Mouse (Mus musculus): Measurements from ENCODE around the gene Il27ra. TPM values are rescaled to one million over a fixed set of nuclear protein-coding genes. Genes with fewer than 3 reads are reported as not detected.

The Il27ra gene
- polyA plus RNA-seq, 1 experiment from 2014 or later = 0.18 TPM

DNA sequence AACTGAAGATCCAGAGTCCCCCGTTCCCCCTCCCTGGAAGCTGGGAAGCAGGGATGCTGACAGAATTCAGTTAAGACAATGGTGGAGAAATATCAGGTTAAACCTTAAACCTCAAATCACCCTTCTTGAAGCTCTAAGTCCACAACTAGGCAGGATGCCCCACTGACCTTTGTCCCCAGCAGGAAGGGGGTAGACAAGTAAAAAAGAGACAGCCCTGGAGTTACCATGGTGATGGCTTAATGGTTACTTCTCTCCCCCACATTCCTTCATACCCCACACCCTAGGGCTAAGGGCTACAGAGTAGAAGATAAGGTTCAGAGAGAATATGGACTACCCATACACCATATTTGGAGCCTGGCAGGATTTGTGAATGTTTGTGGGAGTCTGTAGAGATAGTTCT is 18.8 kb downstream of the Il27ra start:
- ChIA-PET POLR2A (interaction anchor here (0.5 to 0.8 kb wide), 3 partner anchors 16 to 58 kb away, joined by 3 read pairs; no protein-coding TSS in a partner anchor), CTCF (interaction anchor here (1.0 to 1.7 kb wide), 3 partner anchors 13 to 22 kb away, joined by 3 to 6 read pairs (median 6); partner anchors contain the start of gene 2210011C24Rik)
- DNase-seq (ENCODE audit: low read depth, low spot score) (no peak), ATAC-seq (no peak)
- in situ Hi-C loops (cut with MboI; ENCODE audit: low pct_unique_long_range_greater_than_20kb) = loop anchor here (25.0 kb wide), 1 partner anchor 639 kb away; the partner anchor contains the start of gene Ier2
- H3K27me3 ChIP-seq = no peaks in the 10 kb centered on the region
- no peak for TF ChIP-seq CTCF (IDR thresholded peaks at IDR 0.05)

DNA sequence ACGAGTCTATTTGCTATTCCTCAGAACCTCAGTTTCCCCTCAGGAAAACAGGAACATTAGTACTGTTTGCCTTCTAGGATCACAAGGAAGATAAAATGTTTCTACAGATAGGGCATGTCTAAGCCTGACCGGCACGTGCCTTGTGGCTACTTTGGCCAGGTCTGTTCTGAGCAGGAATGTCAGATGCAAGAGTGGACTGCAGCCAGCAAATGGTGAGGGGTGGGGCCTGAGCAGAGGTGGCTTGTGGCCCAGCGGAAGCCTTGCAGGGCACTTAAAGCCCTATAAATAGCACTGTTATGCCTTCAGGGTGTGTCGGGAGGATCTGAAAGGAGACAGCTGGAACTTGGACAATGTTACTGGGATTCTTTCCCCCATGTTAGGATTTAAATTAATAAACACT is 19.3 kb downstream of the Il27ra start:
- in situ Hi-C loops (cut with MboI; ENCODE audit: low pct_unique_long_range_greater_than_20kb) = loop anchor here (25.0 kb wide), 1 partner anchor 639 kb away; the partner anchor contains the start of gene Ier2
- peak; percentile 31 for ATAC-seq
- no peak for TF ChIP-seq CTCF (IDR thresholded peaks at IDR 0.05)
- POLR2A ChIA-PET = interaction anchor here (0.5 to 0.8 kb wide), 3 partner anchors 14 to 59 kb away, joined by 3 read pairs; no protein-coding TSS in a partner anchor
- DNase-seq (ENCODE audit: low read depth, low spot score) = no peak
- CTCF ChIA-PET = interaction anchor here (1.1 kb wide), 1 partner anchor 15 kb away, joined by 6 read pairs; no protein-coding TSS in a partner anchor
- H3K27me3 ChIP-seq = no peaks in the 10 kb centered on the region

DNA sequence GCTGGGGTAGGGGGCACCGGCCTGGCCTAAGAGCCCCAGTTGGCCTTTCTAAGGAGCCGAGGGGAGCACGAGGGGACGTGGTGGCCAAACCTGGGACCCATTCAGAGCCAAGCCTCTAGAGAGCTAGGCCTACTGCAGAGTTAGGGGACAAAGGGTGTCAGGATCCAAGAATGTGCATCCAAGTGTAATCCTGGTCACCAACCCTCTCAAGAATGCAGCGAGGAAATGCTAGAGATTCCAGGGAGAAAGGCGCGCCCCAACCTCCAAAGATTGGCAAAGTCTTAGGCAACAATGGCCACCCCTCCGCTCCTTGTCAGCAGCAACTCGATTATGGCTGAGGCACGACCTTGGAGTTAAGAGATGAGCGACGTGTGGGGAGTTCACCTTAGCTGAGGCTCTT is 20.8 kb downstream of the Il27ra start:
- DNase-seq (ENCODE audit: low read depth, low spot score) (no peak), ATAC-seq (peak; percentile 69)
- no peak for TF ChIP-seq CTCF (IDR thresholded peaks at IDR 0.05)
- POLR2A ChIA-PET = interaction anchor here (1.2 to 1.6 kb wide), 2 partner anchors 10 to 17 kb away, joined by 3 to 8 read pairs; partner anchors contain the start of gene 2210011C24Rik
- CTCF ChIA-PET = no interaction called here
- H3K27me3 ChIP-seq = no peaks in the 10 kb centered on the region
- in situ Hi-C loops (cut with MboI; ENCODE audit: low pct_unique_long_range_greater_than_20kb) = loop anchor here (25.0 kb wide), 1 partner anchor 641 kb away; the partner anchor contains the start of gene Ier2

DNA sequence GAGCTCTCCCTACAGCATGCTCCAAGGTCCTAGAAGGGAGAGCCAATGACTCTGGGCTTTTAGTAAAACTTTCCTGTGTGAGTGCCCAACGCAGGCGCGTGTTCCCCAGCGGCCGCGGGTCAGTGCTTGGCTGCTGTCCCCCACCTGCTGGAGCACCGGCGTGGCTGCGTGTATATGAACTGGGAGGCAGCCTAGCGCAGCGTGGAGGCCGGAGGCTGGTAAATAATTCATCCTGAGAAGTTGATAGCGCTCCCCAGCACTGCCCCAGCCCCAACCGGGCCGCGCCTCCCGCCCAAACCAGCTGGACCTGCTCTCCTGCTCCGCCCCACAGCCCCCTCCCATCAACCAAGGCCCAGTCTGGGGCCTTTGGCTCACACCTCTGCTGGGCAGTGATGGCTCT is 21.3 kb downstream of the Il27ra start, which contains the start of gene Palm3:
Gene Palm3, plus strand, starts transcription at position 376 of the 400 bp plus-strand sequence.
- DNase-seq (ENCODE audit: low read depth, low spot score) = no peak
- in situ Hi-C loops (cut with MboI; ENCODE audit: low pct_unique_long_range_greater_than_20kb) = loop anchor here (25.0 kb wide), 1 partner anchor 641 kb away; the partner anchor contains the start of gene Ier2
- peak; percentile 68 for ATAC-seq
- CTCF ChIA-PET = interaction anchor here (0.7 kb wide), 1 partner anchor 11 kb away, joined by 3 read pairs; no protein-coding TSS in a partner anchor
- POLR2A ChIA-PET = interaction anchor here (1.2 to 1.6 kb wide), 2 partner anchors 10 to 17 kb away, joined by 3 to 8 read pairs; partner anchors contain the start of gene 2210011C24Rik
- no peaks in the 10 kb centered on the region for H3K27me3 ChIP-seq
- TF ChIP-seq CTCF (IDR thresholded peaks at IDR 0.05) = no peak

GRCm38 (mm10) chr8:84019738-84020137 is 22.7 kb downstream of the Il27ra start:
- no peak for TF ChIP-seq CTCF (IDR thresholded peaks at IDR 0.05)
- no peak for DNase-seq (ENCODE audit: low read depth, low spot score)
- ATAC-seq = no peak
- ChIA-PET POLR2A (interaction anchor here (0.7 kb wide), 1 partner anchor 203 kb away, joined by 4 read pairs; no protein-coding TSS in a partner anchor), CTCF (interaction anchor here (1.1 kb wide), 1 partner anchor 9 kb away, joined by 4 read pairs; no protein-coding TSS in a partner anchor)
- in situ Hi-C loops (cut with MboI; ENCODE audit: low pct_unique_long_range_greater_than_20kb) = loop anchor here (25.0 kb wide), 1 partner anchor 643 kb away; the partner anchor contains the start of gene Ier2
- H3K27me3 ChIP-seq = no peaks in the 10 kb centered on the region

- in situ Hi-C loops (cut with MboI; ENCODE audit: low pct_unique_long_range_greater_than_20kb) = loop anchor here (25.0 kb wide), 1 partner anchor 646 kb away; the partner anchor contains the start of gene Ier2
- ChIA-PET POLR2A (no interaction called here), CTCF (no interaction called here)
- H3K27me3 ChIP-seq = no peaks in the 10 kb centered on the region
- no peak for DNase-seq (ENCODE audit: low read depth, low spot score)
- ATAC-seq = no peak
- TF ChIP-seq CTCF (IDR thresholded peaks at IDR 0.05) = no peak
Observed at GRCm38 (mm10) chr8:84015833-84016232, 26.6 kb downstream of the Il27ra start.

DNA sequence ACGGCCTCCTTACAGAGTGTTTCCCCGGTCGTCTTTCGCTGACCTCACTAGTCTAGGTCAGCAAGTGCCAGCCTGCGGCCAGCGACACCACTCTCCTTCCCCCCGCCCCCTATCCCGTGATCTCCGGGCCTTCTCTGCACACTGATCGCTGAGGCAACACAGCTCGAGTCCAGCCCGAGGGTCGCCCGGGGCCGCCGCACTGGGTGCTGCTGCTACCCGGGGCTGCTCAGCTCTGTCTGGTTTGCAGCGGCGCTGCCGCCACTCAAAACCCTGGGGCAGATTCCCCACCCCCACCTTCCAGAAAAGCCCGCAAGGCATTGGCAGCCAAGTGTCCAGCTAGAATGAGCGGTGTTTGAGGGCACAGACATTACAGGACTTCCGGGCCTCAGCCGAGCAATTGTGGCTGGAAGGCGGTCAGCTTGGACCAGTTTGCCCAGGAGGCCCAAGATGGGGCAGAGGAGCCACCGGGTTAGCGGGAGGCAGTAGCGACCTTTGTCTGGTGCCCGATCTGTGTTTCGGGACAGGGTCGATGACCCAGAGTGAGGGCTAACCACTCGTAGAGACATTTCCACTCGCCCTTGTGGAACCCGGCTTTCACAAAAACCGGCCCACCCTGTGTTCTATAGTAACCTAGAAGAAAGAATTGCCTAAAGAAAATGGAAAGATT is 29.8 kb downstream of the Il27ra start:
- in situ Hi-C loops (cut with MboI; ENCODE audit: low pct_unique_long_range_greater_than_20kb) = loop anchor here (5.0 to 25.0 kb wide), 2 partner anchors 50 to 650 kb away; partner anchors contain the start of gene Ier2
- DNase-seq (ENCODE audit: low read depth, low spot score) (no peak), ATAC-seq (no peak)
- no peak for TF ChIP-seq CTCF (IDR thresholded peaks at IDR 0.05)
- ChIA-PET CTCF (no interaction called here), POLR2A (interaction anchor here (0.6 to 2.8 kb wide), 2 partner anchors 9 to 151 kb away, joined by 3 to 8 read pairs; partner anchors contain the start of gene Palm3)
- no peaks in the 10 kb centered on the region for H3K27me3 ChIP-seq

DNA sequence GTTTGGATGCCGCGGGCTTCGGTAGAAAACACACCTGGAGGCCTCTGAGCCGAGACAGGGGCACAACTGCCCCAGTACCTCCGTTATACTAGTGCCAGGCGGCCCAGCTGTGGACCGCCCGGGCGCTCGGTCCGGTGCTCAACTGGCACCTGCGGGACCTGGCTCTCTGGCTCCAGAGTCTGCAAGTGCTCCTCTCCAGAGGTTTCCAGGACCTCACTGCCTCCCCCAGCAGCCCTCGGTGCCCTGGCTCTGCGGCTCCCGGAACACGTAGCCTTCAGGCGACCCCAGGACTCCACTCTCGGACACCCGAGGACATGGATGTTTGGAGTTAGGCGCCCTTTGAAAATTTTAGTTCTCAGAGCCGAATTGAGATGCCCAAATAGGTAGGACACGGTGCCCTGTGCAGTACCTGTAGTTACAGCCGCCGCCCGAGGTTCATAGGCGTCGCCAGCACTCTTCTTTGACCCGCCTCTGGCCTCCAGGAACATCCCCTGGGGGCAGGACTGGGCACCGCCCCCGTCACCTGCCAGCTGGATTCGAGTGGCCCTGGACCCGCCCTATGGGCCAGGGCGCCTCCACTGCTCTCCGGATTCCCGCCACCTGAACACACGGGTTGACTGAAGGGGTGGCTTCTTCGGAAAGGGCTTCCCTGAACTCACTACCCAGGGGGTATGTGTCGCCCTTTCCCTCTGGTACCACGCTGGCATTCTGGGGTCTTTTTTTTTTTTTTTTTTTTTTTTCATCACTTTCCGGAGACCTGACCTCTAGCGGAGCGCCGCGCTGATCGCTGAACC is 30.5 kb downstream of the Il27ra start, which contains the start of gene 2210011C24Rik:
Gene 2210011C24Rik, minus strand, starts transcription at position 467 of the 794 bp plus-strand sequence.
- ChIA-PET POLR2A (interaction anchor here (0.7 to 2.8 kb wide), 4 partner anchors 10 to 38 kb away, joined by 3 to 8 read pairs (median 4); partner anchors contain the start of gene Palm3), CTCF (interaction anchor here (1.5 to 2.1 kb wide), 2 partner anchors 12 to 25 kb away, joined by 4 to 6 read pairs; no protein-coding TSS in a partner anchor)
- DNase-seq (ENCODE audit: low read depth, low spot score) (no peak), ATAC-seq (no peak)
- in situ Hi-C loops (cut with MboI; ENCODE audit: low pct_unique_long_range_greater_than_20kb) = loop anchor here (5.0 to 25.0 kb wide), 2 partner anchors 50 to 650 kb away; partner anchors contain the start of gene Ier2
- TF ChIP-seq CTCF (IDR thresholded peaks at IDR 0.05) = no peak
- H3K27me3 ChIP-seq = no peaks in the 10 kb centered on the region

All from Patski (cell line).